Mouse (Mus musculus) small intestine, adult 2 months (tissue): ENCODE results near the gene Olfr1417. TPM values are rescaled to one million over a fixed set of nuclear protein-coding genes. Genes with fewer than 3 reads are reported as not detected.
A peak's percentile ranks its signal among the peaks of the same experiment; 100 is the strongest.

ENCODE experiments used
- H3K27ac ChIP-seq: fragments of 200-500 bp; 2 replicates; pipeline ENCODE4 v1.5.1; 2012; ENCODE audit warnings: low read depth, low read length, control low read depth, inconsistent platforms; ENCODE audit not compliant: insufficient read depth
- H3K27me3 ChIP-seq: fragments of 200-500 bp; 2 replicates; pipeline ENCODE4 v1.6.1; 2012; ENCODE audit warnings: mild to moderate bottlenecking, moderate library complexity, low read length, inconsistent platforms; ENCODE audit not compliant: control insufficient read depth, insufficient read depth
- H3K36me3 ChIP-seq: fragments of 200-500 bp; 2 replicates; pipeline ENCODE4 v1.6.1; 2012; ENCODE audit warnings: mild to moderate bottlenecking, low read length, control low read depth, inconsistent platforms; ENCODE audit not compliant: control insufficient read depth, insufficient read depth
- H3K4me1 ChIP-seq: fragments of 200-500 bp; 2 replicates; pipeline ENCODE4 v1.6.1; 2012; ENCODE audit warnings: low read length, inconsistent platforms, mixed read lengths; ENCODE audit not compliant: control insufficient read depth, insufficient read depth, insufficient read length
- H3K4me3 ChIP-seq: fragments of 200-500 bp; 2 replicates; pipeline ENCODE4 v1.5.1; 2012; ENCODE audit warnings: low read depth, mild to moderate bottlenecking, control low read depth, inconsistent platforms, low read length, moderate library complexity
- CTCF ChIP-seq: fragments of 200-500 bp; IDR thresholded peaks from 2 replicates; pipeline ENCODE4 v1.5.1; 2012; ENCODE audit warnings: low read depth, mild to moderate bottlenecking, control low read depth, inconsistent platforms, low read length, moderate library complexity, mixed read lengths; ENCODE audit not compliant: insufficient replicate concordance, insufficient read length; ENCODE audit errors: extremely low read depth
- POLR2A ChIP-seq: fragments of 200-500 bp; IDR thresholded peaks from 2 replicates; pipeline ENCODE4 v1.6.1; 2012; ENCODE audit warnings: low read depth, mild to moderate bottlenecking, control low read depth, inconsistent platforms, low read length, moderate library complexity
- WGBS: fragments of 180-500 bp; shearing (Covaris S2); methylation state at CpG from one replicate; pipeline ENCODE4 v1.1.7; 2018; 5-methylcytosine and 5-hydroxymethylcytosine counted together
- polyA plus RNA-seq: library from polyadenylated mRNA; depleted of rRNA; stranded (reverse); fragments of >200 nt; gene quantifications from 2 replicates; pipeline ENCODE4 v1.2.3, GENCODE M21; 2012

The Olfr1417 gene
- polyA plus RNA-seq, 1 experiment, result not detected

DNA sequence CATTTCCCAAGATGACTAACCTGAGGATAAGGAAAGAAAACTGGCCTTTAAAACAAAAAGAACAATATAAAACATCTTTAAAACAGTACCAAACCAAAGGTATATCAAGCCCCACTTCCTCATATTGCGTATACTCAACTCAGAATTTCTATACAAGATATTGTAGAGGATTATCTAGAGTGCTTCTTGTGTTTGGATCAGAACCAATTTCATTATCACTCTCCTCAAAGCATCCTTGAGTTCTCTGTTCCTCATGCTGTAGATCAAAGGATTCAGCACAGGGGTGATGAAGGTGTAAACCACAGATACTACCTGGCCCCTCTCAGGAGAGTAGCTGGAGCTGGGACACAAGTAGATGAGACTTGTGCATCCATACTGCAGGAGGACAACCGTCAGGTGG lies 15.8 kb upstream of the Olfr1417 start:
- Histone ChIP-seq H3K27ac (no peak overlapping the region), H3K27me3 (no peaks in the 10 kb centered on the region), H3K4me3 (no peak overlapping the region), H3K36me3 (no peaks in the 10 kb centered on the region), H3K4me1 (no peaks in the 10 kb centered on the region)
- WGBS, result 86% methylated on average over 2 of the region's 2 CpGs
- TF ChIP-seq CTCF (no peak), POLR2A (no peak)

DNA sequence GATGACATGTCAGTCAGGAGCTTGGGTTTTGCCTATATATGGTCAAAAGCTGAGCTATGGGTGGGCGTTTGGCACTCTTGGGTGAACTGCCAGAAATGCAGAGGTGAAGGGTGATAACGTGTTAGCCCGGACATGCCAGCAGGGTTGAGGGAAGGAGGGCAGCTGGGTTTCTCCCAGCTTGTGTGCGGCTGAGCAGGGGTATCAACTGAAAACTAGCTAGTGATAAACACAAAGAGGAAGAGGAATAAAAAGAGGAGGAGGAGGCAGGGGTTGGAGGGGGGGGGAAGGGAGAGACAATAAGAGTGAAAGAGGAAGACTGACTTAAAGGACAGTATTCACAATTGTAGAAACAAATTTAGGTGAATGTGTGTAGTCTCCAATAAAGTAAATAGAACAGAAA lies 13.6 kb upstream of the Olfr1417 start:
- Histone ChIP-seq H3K4me1 (no peaks in the 10 kb centered on the region), H3K36me3 (no peaks in the 10 kb centered on the region), H3K27ac (no peak overlapping the region), H3K4me3 (no peak overlapping the region), H3K27me3 (no peaks in the 10 kb centered on the region)
- no peak for TF ChIP-seq CTCF
- TF ChIP-seq POLR2A, result no peak
- WGBS, result 53% methylated on average over 4 of the region's 4 CpGs

DNA sequence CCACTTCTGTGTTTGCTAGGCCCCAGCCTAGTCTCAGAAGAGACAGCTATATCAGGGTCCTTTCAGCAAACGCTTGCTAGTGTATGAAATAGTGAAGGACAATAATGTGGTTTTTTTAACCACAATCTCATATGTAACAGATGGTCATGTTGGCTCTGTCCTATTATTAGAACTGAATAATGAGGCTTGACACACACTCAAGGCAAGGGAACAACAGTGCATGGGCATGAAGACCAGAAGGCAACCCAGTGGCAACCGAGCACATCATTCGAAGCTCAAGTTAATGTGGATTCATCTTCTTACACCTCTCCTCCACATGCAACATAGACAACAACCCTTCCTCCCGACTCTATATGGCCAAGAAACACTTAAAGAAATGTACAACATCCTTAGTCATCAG lies 7.3 kb upstream of the Olfr1417 start:
- no peaks in the 10 kb centered on the region for H3K27me3 ChIP-seq
- 80% methylated on average over 4 of the region's 4 CpGs for WGBS
- no peak for TF ChIP-seq CTCF
- TF ChIP-seq POLR2A, result no peak
- no peaks in the 10 kb centered on the region for H3K36me3 ChIP-seq
- H3K4me1 ChIP-seq, result no peaks in the 10 kb centered on the region
- H3K4me3 ChIP-seq, result no peak overlapping the region
- H3K27ac ChIP-seq, result no peak overlapping the region

DNA sequence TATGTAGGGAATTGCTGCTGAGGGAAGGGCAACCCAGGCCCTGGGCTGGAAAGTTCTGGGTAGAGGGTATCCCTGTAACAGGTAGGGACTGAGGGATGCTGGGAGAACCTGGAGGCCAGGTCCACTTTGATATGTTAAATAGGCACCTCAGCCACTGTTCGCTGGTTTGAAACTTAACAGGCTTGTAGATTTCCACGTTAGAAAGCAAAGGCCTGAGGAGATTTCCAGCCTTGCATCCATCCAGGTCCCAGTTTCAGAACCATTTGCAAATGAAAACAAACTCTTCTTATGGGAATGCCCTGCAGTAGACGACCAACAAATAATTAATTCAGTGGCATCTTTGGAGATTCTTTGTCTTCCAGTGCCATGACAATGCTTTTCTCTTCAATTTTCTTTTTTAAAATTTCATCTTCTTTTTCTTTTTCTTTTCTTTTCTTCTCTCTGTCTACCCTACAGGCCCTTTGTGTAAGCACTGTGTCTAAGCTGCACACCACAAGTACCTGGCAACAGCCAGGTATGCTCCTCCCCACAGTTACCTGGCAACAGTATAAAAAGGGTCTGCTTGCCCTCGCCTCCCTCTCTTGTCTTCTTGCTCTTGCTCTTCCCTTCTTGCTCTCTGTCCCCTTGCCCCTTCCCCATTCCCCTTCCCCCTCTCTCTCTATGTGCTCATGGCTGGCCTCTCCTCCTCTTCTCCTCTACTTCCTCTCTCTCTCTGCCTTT lies 15.5 kb downstream of the Olfr1417 start:
- Histone ChIP-seq H3K27ac (no peak overlapping the region), H3K4me3 (no peak overlapping the region), H3K36me3 (no peaks in the 10 kb centered on the region), H3K27me3 (no peaks in the 10 kb centered on the region), H3K4me1 (no peaks in the 10 kb centered on the region)
- 55% methylated on average over 4 of the region's 4 CpGs for WGBS
- TF ChIP-seq POLR2A, result no peak
- TF ChIP-seq CTCF, result no peak

DNA sequence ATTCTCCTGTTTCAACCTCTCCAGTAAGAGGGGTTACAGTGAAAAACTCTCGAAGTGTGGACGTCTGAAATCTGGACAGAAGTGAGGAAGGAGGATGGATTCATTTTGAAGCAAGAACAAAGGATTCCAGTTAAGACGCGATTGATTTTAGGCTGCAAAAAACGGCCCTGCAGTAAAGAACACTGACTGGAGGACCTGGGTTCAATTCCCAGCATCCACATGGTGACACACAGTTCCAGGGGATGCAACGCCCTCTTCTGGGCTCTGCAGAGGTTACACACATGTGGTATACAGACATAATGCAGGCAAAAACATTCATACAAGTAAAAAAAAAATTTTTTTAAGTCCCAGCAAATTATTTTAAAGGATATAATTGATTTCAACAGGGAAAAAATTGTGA lies 18.8 kb downstream of the Olfr1417 start:
- H3K4me1 ChIP-seq, result peaks cover 5% of the 10 kb centered on the region; the same call in 1 of the 2 replicates
- H3K36me3 ChIP-seq, result 0 out of 2 replicates have a peak, but pooled peaks cover 2% of the 10 kb centered on the region
- peak overlapping the region; percentile 46 for H3K27ac ChIP-seq
- 25% methylated on average over 6 of the region's 6 CpGs for WGBS
- H3K27me3 ChIP-seq, result no peaks in the 10 kb centered on the region
- no peak for TF ChIP-seq POLR2A
- TF ChIP-seq CTCF, result no peak
- H3K4me3 ChIP-seq, result peak overlapping the region; percentile 89; the same call in 1 of the 2 replicates

DNA sequence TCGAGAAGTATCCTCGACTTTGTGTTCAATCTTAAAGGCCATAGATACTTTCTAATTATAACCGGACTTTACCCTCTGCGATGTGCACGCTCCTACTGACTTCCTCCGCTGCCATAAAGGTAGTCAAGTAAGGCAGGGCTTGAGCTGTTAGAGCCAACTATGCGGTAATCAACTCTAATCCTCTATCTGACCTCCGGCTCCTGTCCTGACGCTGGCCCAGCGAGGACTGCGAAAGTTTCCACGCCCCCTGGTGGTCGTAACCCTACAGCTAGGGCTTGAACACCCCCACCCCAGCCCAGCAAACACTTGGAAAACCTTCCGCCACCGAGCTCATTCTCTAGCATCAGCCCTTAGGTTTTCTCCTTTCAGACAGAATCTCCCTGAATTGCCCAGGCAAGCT lies 19.2 kb downstream of the Olfr1417 start:
- TF ChIP-seq CTCF (peak; percentile 77; the same call in 1 of the 2 replicates), POLR2A (no peak)

DNA sequence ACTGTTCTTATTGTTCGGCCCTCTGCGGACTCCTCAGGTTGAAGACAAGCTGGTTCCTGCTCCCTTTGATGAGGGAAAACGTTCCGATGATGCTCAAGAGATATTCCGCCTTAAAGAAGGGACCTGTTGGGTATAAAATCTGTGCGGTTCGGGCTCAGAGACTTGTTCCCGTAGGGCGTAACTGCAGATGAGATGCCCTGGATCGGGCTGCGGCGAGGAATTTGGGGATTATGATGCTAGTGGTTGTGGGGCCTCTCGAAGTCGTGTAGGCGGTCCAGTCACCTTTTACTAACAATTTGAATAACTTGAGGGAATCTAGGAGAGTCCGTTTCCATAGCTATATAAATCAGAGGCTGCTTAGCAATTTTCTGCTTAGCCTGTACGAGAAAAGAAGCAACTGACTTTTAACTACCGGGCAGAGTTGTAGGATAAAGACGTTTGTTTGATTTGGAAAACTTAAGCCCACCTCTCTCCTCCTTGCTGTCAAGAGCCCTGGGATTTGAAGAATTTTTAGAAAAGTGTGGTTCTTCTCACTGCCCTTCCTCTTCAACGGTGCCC lies 19.8 kb downstream of the Olfr1417 start, which contains the start of gene Stx3:
Gene Stx3, minus strand, starts transcription at position 261 of the 558 bp plus-strand sequence.
- Histone ChIP-seq H3K4me3 (peak within 1 kb of the TSS; percentile 89), H3K27me3 (no peaks in the 10 kb centered on the region), H3K4me1 (peaks cover 12% of the 10 kb centered on the region; the same call in 1 of the 2 replicates), H3K27ac (peak within 1 kb of the TSS; percentile 91), H3K36me3 (0 out of 2 replicates have a peak, but pooled peaks cover 2% of the 10 kb centered on the region)
- under 1% methylated on average over 20 of the region's 20 CpGs for WGBS
- TF ChIP-seq CTCF (no peak), POLR2A (no peak)

More for the DNA sequence above, 19.2 kb downstream of the Olfr1417 start:
- Histone ChIP-seq H3K36me3 (0 out of 2 replicates have a peak, but pooled peaks cover 2% of the 10 kb centered on the region), H3K4me1 (peaks cover 10% of the 10 kb centered on the region; the same call in 1 of the 2 replicates), H3K4me3 (peak overlapping the region; percentile 89; the same call in 1 of the 2 replicates), H3K27ac (peak overlapping the region; percentile 91), H3K27me3 (no peaks in the 10 kb centered on the region)
- WGBS, result 1% methylated on average over 15 of the region's 15 CpGs
